Mouse (Mus musculus) adrenal gland, postnatal 25 days (tissue): Measurements from ENCODE around the gene Mettl5. TPM values are rescaled to one million over a fixed set of nuclear protein-coding genes. Genes with fewer than 3 reads are reported as not detected.

Experiments used
- DNase-seq: peaks from one replicate; pipeline ENCODE4 v3.0.0; 2021; ENCODE audit warnings: mixed read lengths
- total RNA-seq: library from RNA; stranded (reverse); gene quantifications from 2 replicates; pipeline ENCODE4 v1.2.3, GENCODE M21; 2021

Gene Mettl5
- total RNA-seq, 1 experiment from 2014 or later = 23.6 TPM

- DNase-seq = no peak
These were observed 29.0 kb downstream of the Mettl5 start for GRCm38 (mm10) chr2:69856392-69856791.

- no peak for DNase-seq
These were observed 33.9 kb downstream of the Mettl5 start for GRCm38 (mm10) chr2:69851427-69852058.

- no peak for DNase-seq
These were observed 36.2 kb downstream of the Mettl5 start for GRCm38 (mm10) chr2:69849215-69849614.

- no peak for DNase-seq
These were observed 45.2 kb downstream of the Mettl5 start for GRCm38 (mm10) chr2:69840261-69840660.

GRCm38 (mm10) chr2:69838707-69839106, 46.7 kb downstream of the Mettl5 start:
- no peak for DNase-seq

- DNase-seq = no peak
These were observed 47.4 kb downstream of the Mettl5 start for GRCm38 (mm10) chr2:69837996-69838395.

GRCm38 (mm10) chr2:69837244-69837967, 48.0 kb downstream of the Mettl5 start:
- no peak for DNase-seq

GRCm38 (mm10) chr2:69830116-69830515, 55.3 kb downstream of the Mettl5 start:
- no peak for DNase-seq

- no peak for DNase-seq
These were observed 55.7 kb downstream of the Mettl5 start for GRCm38 (mm10) chr2:69829680-69830079.

GRCm38 (mm10) chr2:69828031-69828430, 57.4 kb downstream of the Mettl5 start:
- no peak for DNase-seq

- DNase-seq = no peak
These were observed 59.0 kb downstream of the Mettl5 start for GRCm38 (mm10) chr2:69826380-69826779.

GRCm38 (mm10) chr2:69825898-69826297, 59.5 kb downstream of the Mettl5 start:
- no peak for DNase-seq

GRCm38 (mm10) chr2:69823129-69823677, 62.2 kb downstream of the Mettl5 start:
- peak; percentile 58 for DNase-seq

- peak; percentile 52 for DNase-seq
These were observed 62.9 kb downstream of the Mettl5 start for GRCm38 (mm10) chr2:69822361-69823128.

- DNase-seq = no peak
These were observed 63.7 kb downstream of the Mettl5 start, which contains the start of gene Klhl23 for GRCm38 (mm10) chr2:69821711-69822110. Klhl23 (plus strand) TSS chr2:69821944.

Other genes with a start within 250 kb of the Mettl5 start
- 10.9 and 15.9 TPM in 2 replicates for gene Bbs5, start 238.4 kb downstream of the Mettl5 start, total RNA-seq
- gene Klhl41, start 215.5 kb downstream of the Mettl5 start, total RNA-seq = 0.43 and 0.86 TPM in 2 replicates
- 27.7 and 28.1 TPM in 2 replicates for gene Fastkd1, start 172.1 kb downstream of the Mettl5 start, total RNA-seq
- 70.4 and 72.7 TPM in 2 replicates for gene Ppig, start 163.1 kb downstream of the Mettl5 start, total RNA-seq
- gene Ccdc173, start 96.0 kb downstream of the Mettl5 start, total RNA-seq = 2.2 and 2.7 TPM in 2 replicates
- 22.1 and 24.3 TPM in 2 replicates for gene Phospho2, start 96.0 kb downstream of the Mettl5 start, total RNA-seq
- 14.8 and 16.8 TPM in 2 replicates for gene Klhl23, start 63.7 kb downstream of the Mettl5 start, total RNA-seq
- gene Ssb, start 24.1 kb downstream of the Mettl5 start, total RNA-seq = 178 and 218 TPM in 2 replicates
- 94.7 and 112 TPM in 2 replicates for gene Ubr3, start 11.6 kb upstream of the Mettl5 start, total RNA-seq
- not detected in 2 replicates for gene Myo3b, start 153.5 kb upstream of the Mettl5 start, total RNA-seq